Mouse (Mus musculus) left cerebral cortex, postnatal 25 days (tissue): ENCODE data around the gene Wdr1. TPM values are rescaled to one million over a fixed set of nuclear protein-coding genes. Genes with fewer than 3 reads are reported as not detected.

Experiments used
- DNase-seq, 2 experiments: peaks; one replicate each; pipeline ENCODE4 v3.0.0; 2022; ENCODE audit warnings: low spot score in 2 of 2, mixed read lengths in 1 of 2
- intact Hi-C: fragments of 180-260 bp; cut with DNase I; formaldehyde crosslinking; loops from one replicate; pipeline ENCODE4 v1.15.1; 2025
- total RNA-seq, 2 experiments: library from RNA; stranded (reverse); gene quantifications; 2 replicates each; pipeline ENCODE4 v1.2.3; 2021

Wdr1 gene
- total RNA-seq, 2 experiments from 2014 or later: 155 TPM

DNA sequence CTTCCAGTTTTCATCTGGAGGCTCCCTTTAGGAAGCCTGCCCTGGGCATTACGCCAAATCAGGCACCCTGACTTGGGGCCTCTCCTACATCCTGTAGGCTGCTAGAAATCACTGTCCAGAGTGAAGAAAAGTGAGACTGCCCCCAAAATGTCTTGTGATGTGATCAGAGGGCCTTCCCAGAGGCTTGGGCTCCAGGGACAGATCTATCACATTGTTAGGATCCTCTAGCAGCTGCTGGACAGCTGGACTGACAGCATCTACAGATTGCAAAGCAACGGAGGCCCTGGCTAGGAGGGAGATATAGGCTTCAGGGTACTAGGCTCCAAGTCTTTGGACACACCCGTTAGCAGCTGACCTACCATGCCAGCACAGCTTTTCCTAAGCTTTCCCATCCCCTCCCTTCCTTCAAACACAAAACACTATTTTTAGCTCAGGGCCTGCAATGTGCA is 13.5 kb downstream of the Wdr1 start:
- no peak for DNase-seq
- intact Hi-C loops: no loop called here

DNA sequence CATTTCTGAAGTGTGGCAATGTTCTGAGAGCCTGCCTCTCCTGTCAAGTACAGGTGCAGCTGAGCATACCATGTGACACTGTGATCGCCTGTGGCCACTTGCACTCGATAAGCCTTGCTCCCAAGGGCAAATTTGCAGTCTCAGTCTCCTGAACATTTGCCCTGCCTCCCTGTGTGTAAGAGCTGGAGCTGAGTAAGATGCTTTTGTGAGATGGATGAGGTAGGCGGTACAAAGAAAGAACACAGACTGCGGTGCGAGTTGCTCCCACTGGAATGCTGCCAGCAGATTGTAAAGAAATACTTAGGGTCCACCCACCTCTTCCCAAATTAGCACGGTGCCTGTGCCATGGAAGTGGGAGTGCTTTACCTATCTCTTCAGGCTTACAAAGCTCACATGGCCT is 15.6 kb downstream of the Wdr1 start:
- peak; percentile 82 to 96 for DNase-seq
- intact Hi-C loops: no loop called here

DNA sequence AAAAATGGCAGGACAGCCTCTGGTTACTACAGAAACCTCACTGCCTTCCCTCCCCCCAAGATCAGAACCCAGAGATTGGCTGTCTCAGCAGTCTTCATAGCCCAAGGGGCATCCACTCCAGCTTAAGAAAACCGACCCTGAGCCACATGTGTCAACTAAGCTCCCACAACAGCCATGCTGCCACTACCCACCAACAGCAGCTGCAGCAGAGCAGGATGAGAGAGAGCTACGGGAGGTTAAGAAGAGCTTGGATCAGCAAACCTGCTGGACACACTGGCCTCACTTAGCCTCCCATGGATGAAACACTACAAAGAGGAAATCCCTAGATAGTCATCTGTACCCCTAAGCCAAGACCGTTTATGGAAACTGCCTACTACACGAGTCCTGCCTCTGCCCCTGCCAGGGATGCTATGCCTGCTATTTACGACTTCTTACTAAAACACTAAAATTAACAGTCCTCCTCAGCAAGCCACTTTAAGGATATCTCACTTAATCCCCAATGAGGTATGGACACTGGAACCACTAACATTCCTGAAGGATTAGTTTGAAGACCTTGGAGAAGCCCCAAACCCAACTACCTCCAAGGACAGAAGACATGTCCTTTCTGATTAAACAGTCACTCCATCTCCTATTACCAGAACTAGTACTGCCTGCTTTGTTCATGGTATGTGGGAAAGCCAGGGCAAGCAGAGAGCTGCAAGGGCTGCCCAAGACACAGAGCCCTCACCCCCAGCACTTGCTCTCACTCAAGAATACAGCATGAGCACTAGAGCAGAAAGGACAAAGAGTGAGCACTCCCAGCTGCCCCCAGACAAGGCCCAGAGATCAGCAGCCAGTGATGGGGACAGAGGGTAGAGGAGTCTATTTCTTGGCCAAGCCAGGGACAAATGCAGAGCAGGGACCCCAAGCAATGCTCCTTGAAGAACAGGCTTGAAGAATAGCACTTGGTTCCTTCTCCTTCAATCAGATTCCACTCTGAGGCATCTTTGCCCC is 18.3 kb downstream of the Wdr1 start:
- intact Hi-C loops: no loop called here

DNA sequence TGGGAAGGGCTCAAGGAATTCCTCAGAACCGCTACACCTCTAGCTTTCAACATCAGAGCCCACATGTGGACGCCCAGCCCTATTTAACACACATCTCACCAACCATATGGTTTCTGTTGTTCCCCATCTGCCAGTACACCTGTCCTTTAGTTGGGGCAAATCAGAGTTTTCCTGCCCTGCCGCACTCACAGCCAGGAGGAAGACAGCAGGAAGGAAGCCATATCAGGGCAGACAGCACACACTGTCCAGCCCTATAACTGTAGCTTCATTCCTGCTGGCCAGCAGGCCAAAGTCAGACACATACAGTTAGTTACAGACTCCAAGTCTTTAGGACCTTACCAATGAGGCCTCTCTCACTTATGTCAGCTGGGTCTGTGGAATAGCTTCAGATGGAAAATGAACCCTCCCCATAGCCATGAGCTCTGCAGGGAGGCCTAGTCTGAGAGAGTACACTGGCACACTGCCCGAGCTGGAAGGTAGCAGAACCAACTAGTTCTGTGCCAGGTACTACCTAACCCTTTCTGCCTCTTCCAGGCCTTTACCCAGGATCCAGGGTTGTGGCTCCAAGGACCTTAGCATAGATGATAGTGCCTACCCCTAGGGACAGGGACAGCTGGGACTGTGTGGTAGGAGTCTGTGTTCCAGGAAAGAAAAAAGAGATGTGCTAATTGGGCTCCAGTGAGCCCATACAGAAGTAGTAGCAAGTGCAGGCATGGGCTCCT is 19.4 kb downstream of the Wdr1 start:
- intact Hi-C loops: no loop called here
- DNase-seq: no peak

More for the DNA sequence above, 18.3 kb downstream of the Wdr1 start:
- DNase-seq: peak in 1 of 2 experiments; percentile 23

DNA sequence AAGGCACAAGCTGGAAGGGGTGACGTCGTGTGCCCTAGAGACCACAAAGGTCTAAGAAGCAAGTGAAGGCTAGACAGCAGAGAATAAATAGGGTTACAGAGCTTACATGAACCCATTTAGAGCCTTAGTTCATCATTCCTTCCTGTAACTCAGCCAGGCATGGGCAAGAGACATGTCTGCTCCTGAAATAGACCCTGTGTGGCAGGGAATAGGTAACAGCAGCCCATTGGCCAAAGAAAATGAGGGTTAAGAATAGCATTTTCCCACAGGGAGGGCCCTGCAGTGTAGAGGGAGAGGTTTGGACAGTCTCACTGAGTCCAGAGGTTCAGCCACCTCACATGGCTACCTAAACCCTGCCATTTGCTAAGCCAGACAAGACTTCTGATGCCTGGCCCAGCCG is 21.3 kb downstream of the Wdr1 start:
- DNase-seq: no peak
- intact Hi-C loops: no loop called here

DNA sequence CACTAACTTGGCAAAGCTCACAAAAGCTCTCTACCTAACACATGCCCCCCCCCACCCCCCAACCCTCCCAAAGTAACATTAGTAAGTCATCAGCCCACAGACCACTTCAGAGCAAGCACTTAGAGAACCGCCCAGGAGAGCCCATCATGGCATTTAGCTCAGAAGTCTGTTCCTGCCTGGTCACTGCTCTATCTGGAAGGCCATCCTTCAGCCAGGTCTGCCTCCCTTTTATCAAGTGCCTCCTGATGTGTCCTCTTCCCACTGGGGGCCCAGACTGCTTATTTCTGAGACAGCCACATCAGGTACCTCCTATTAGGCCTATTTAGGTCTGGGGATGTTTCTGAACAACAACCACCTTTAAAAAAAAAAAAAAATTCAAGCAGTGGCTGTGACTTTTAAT is 22.1 kb downstream of the Wdr1 start:
- intact Hi-C loops: no loop called here
- DNase-seq: no peak

DNA sequence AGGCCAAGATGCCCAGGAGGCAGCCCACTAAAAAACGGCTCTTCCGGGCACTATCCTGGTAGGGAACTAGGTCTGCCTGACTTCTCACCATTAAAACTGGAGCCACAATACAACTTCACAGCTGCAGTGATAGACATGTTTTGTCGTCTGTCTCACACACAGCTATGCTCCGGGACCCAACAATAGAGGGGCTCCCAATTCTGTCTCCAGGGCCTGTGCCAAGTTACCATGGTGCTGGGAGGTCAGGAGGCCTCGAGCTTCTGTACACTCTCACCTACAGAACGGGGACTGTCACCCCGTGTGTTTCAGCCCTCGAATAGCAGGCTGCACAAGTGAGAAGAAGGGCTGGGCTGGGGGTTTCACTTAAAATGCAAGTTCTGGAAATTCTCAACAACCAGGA is 24.5 kb downstream of the Wdr1 start:
- no peak for DNase-seq
- intact Hi-C loops: no loop called here

DNA sequence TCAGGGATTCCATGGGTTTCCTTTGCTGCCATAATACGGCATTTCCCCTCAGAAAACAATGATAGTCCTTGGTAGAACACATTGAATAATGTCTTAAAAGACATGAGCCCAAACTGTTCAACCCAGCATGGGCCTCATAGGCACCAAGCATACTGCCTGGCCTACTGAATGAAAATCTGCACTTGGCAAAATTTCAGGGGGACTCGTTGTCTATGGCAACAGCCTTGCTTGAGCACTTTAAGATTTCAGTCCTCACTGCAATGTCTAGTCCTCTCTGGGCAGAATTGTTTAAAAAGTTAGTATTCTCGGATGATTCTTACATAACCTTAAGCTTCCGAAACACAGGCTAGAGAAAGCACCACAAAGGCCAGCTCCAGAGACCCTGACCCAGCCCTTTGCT is 25.2 kb downstream of the Wdr1 start:
- intact Hi-C loops: no loop called here
- no peak for DNase-seq

DNA sequence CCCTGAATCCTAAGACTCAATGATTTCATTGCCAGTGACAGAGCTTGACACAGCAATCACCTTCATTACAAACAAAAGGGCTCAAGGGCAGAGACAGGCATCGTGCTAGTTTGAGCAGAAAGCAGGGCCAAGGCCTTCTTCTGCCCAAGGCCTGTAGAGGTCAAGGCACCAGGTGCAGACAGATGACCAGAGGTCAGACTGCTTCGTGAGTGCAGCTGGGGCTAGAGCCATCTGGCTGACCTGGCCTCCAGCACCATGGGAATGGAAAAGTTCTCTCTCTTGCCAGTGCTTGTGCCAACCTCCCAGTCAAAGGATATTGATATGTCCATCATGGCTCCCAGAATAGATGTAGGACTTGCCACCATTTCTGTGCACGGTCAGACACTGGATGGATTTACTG is 26.2 kb downstream of the Wdr1 start:
- intact Hi-C loops: no loop called here
- no peak for DNase-seq

DNA sequence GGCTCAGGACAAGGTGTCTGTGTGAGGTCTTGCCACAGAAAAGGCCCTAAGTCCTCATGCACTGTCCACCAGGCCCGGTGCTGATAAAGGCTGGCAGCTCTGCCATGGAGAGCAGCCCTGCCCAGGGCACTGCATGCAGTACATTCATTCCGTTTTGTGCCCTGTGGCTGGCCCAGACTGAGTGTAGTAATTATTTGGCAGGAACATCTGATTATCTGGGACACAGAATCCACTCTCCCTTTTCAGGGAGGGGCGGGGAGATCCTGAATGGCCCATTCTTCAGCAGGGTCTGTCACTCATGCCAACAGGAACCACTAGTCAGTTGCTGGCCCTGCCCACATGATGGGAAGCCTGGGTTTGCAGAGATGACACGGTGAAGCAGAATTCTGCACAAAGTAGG is 30.9 kb downstream of the Wdr1 start:
- peak; percentile 47 to 76 for DNase-seq
- intact Hi-C loops: no loop called here

DNA sequence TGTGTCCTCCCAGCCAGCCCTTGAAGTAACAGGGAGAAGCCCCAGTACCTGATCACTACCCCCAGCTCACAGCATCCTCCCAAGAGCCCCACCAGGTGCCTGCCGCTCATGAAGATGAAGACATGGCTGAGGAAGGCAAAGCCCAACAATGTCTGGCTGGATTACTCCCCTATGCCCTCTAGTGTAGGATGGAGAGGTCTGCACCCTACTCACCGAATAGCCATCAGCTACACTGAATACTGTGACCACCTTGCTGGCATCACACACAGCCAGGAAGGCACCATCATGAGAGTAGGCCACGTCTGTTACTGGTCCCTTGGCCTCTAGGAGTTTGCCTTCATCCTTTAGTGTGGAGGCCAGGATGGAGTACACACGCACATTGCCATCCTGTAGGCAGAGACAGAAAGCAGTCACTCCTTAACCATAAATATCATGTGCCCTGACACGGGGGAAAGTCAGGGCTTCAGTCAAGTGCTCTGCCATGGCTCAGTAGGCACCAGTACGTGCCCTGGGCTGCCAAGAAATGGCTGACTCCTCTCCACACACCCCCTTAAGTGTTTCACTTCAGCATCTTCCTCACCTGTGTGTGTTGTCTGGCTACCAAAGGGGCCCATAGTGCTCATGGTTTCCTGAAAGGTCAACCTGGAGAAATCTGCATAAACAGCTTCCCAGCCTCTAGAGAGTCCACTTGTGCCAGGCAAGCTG is 33.1 kb downstream of the Wdr1 start:
- DNase-seq: peak in 1 of 2 experiments; percentile 24
- intact Hi-C loops: no loop called here

DNA sequence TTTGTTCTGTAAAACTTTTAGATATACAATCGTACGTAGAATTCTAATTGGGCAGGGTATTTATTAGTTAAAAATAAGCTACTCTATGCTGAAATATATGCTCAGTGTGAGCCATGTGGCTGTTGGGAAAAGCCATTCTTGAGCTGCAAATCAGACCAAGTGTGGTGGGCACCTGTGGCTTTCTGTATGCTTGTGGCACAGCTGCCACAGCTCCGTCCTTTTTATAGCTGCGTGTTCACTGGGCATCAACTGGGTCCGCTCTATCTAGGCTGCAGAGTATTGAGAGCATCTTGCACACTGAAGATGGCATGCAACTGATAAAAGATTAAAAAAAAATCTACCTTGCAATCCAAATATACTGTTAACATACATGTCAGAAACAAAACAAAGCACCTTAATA is 40.0 kb downstream of the Wdr1 start:
- intact Hi-C loops: no loop called here
- DNase-seq: no peak

DNA sequence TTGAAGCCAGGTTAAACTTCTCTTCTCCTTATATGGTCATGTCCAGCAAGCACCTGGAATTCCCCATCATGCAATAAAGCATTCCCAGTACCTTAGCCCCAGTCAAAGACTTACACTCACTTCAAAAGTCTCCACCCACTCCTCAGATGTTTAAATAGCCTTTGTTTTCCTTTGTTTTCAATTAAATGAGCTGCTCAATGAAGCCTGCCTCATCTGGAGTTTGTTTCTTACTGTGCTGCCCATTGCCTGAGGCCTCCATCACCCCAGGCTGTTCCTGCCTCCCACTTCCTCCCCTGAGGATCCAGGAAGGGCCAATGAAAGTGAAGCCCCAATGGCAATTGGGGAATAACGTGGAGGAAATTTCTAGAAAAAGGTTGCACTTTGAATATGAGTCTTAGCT is 42.2 kb downstream of the Wdr1 start:
- intact Hi-C loops: no loop called here
- no peak for DNase-seq

DNA sequence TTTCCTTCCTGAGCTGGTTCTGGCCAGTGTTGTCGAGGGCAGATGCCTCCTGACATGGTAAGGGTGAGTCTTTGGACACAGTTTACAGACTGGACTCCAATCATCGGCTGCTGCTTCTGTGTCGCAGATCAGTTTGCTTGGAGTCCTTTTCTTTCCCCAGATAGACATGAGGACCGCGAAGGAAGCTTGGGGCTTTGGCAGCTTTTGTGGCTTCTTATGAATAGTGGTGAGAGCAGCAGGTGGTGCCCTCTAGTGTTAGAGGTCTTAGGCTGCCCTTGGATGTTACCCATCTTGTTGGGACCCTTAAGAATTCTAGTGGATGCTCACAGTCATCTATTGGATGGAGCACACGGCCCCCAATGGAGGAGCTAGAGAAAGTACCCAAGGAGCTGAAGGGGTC is 46.8 kb downstream of the Wdr1 start:
- DNase-seq: peak; percentile 30 to 63
- intact Hi-C loops: loop anchor here (1.0 kb wide), 1 partner anchor 209 kb away; no protein-coding TSS in a partner anchor

DNA sequence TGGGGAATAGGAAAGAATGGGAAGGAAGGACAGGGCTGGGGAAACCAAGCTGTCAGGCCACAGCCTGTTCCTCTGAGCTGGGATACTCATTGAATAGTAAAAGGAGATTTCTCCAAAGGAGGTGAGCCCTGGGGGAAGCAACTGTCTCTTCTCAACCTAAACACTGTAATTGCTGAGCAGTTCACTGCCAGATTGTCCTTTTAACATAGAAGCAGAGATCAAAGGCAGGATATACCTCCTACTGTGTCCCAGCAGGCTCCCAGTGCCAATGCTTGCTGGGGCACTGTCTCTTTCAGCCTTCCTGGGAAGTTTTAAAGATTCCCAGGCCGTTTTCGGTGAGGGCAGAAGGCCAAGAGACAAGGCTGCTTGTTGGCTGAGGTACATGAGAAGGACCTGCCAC is 50.0 kb downstream of the Wdr1 start:
- no peak for DNase-seq
- intact Hi-C loops: no loop called here

DNA sequence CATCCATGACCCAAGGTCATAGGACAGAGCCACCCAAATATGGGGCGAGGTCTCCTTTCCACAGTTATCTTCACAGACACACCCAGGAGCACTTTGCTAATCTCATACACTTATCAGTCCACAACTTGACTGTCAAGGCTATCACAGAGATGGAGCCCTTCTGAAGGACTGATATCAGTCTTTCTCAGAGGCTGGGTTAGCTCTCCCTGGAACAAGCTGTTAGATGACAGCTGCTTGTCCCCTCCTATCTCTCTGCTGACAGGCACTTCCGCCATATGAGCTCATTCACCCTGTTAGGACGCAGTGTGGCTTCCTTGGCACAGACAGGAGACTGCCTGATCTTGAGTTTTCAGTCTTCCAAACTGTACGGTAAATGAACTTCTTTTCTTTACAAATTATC is 53.5 kb downstream of the Wdr1 start:
- intact Hi-C loops: no loop called here
- no peak for DNase-seq

DNA sequence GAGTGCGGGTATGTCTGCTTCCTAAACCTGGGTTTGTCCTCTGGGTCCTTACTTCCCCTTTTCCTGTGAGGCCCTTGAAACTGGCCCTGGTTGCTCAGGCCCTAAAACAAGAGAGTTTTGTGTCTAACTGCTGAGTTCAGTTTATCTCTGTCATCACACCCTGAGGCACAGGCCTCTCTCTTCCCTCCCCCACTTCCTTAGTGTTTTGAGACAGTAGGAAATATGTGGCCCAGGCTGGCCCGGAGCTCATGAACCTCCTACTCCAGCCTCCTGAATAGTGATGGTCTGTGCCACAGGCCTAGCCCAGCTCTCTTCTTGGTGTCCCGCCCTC is 57.6 kb downstream of the Wdr1 start:
- DNase-seq: peak in 1 of 2 experiments; percentile 10
- intact Hi-C loops: no loop called here

DNA sequence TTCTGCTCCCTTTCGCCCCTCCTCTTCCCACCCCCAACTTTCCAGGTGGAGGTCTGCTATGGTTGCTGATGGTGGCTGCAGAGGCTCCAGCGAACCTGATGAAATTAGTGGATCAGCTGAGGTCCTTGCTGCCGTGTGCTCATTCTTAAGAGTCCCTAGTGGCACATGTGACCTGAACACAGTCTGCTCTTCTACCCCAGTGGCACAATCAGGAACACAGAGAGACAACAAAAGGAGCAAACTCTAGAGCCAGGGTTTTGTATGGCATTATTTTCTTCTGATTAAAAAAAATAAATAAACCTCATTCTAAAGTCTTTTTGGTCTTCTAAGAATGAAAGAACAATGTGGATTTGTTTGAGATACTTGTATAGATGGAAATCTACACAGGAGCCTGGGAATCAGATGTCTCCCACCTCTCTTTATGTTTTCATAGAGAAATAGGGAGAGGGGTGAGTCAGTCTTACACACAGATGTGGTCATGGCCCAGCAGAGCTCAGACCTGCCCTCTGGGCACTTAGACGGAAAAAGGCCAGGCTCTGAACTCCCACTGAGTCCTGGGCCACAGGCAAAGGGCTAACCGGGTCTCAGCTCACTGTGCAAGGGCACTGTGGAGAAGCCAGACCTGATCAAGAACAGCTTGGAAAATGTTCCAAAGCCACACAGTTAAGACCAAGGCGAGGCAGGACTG is 58.1 kb downstream of the Wdr1 start:
- intact Hi-C loops: no loop called here
- DNase-seq: no peak

DNA sequence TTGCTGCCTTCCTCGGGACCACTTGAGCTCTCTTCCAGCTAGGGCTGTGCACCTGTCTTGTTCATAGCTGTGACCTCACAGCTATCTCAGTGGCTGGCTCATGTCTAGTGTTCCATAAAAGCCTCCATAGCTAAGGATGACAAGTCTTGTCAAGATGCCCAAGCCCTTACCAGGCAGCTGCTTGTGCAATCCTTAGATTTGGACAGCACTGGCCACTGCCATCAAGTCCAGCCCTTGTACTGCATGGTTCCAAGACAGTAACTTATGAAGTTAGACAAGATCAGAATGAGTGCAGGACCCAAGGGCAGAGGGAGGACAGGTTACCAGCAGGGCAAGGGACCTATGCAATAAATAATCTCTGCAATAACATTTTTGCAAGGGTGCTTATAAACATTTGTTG is 58.9 kb downstream of the Wdr1 start:
- intact Hi-C loops: no loop called here
- no peak for DNase-seq

DNA sequence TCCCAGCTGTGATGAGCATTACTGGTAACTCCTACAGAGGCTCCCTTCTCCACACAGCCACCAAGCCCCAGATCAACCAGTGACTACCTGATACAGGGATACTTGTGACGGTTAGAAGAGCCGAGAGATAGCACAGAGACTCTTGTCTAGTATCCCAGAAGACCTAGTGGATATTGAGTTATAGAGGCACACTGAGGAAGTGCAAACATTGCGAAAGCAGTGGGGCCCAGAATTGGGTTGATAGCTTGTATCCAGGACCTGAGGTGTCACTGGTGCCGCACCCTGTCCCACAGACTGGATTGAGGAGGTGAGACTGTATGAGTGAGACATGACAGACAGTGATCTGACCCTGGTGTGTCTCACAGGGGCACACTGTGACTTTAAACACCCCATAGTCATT is 60.0 kb downstream of the Wdr1 start, which contains the start of gene Slc2a9:
TSS of gene Slc2a9 (minus strand) at position 152 of the 400 bp plus-strand sequence.
- DNase-seq: no peak
- intact Hi-C loops: no loop called here
